Mouse (Mus musculus) heart, postnatal 10 days (tissue): ENCODE measurements around the gene Pdk2. TPM values are rescaled to one million over a fixed set of nuclear protein-coding genes. Genes with fewer than 3 reads are reported as not detected.

ENCODE experiments used
- DNase-seq, 2 experiments: peaks; one replicate each; pipeline ENCODE4 v3.0.0; 2021
- intact Hi-C: fragments of 180-260 bp; cut with DNase I; formaldehyde crosslinking; loops from one replicate; pipeline ENCODE4 v1.15.1; 2025
- total RNA-seq, 2 experiments: library from RNA; stranded (reverse); gene quantifications; 2 replicates each; pipeline ENCODE4 v1.2.3; 2021

Gene Pdk2
- 100 to 1,000 TPM; 261 to 278 TPM for total RNA-seq

DNA sequence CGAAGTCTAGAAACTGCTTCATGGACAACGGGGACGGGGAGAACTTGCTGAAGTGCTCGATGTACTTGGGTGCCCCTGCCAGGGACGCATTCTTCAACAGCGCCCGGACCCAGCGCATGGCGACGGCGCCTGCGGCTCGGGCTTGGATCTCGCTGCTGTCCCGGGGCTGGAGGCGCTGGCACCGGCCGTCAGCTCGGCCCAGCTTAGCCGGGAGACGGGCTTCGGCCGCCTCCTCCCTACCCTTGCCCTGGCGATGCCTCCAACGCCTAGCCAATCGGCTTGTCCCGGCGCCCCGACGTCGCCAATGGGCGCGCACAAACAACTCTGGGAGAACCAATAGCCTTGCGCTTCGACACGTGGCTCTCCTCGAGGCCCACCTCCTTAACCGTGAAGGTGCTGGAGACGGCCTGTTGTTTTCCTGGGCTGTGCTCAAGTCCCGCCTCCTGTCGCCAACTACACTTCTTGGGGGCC is at the start of gene Pdk2:
Gene Pdk2 (minus strand): TSS at position 216 of the 471 bp plus-strand sequence.
- intact Hi-C loops = loop anchor here (5.0 to 10.0 kb wide), 2 partner anchors 64 to 214 kb away; partner anchors contain the start of gene Sgca
- DNase-seq = peak; percentile 97 to 98

- intact Hi-C loops = no loop called here
- peak; percentile 34 to 46 for DNase-seq
These were observed 48.0 kb upstream of the Pdk2 start for GRCm38 (mm10) chr11:95088857-95089779.

GRCm38 (mm10) chr11:95088286-95088685 is 47.1 kb upstream of the Pdk2 start:
- no peak for DNase-seq
- intact Hi-C loops = no loop called here

DNA sequence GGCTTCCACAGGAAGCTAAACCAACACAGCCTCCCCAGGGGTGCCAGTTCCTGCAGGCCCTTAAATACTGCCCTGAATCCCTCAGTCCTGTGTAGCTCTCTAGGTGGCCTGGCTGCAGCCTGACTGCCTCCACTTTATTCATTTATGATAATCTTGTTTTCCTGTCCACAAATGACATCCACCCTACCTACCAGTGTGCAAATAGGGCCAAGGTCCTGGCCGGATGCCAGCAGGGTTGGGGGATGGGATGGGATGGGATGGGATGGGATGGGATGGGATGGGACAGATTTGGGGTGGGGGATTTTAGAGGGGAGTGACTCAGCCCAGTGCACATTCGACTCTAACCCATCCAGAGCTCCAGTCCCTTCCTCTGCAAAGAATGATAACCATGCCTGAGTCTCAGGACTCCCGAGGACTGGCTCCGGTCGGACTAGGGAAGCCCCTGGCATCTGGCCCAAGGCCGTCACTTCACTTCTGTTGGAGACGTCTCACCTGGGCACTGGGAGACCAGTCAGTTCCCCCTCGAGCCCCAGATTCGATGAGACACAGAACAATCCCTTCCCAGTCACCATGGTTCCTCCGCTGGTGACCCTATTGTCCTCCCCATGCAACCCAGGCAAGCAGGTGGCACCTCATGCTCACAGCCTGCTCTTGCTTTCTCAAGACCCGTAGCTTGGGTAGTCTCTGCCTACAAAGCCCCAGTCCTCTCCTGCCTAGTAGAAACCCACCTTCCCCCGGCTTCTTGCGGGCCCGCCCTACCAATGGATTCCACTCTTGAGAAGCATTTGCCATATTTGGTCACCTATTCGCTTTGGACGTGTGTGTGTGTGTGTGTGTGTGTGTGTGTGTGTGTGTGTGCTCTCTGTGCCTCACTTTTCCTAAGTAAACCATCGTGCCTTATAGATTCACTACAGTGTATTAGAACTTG is 46.4 kb upstream of the Pdk2 start:
- no peak for DNase-seq
- intact Hi-C loops = no loop called here

GRCm38 (mm10) chr11:95086229-95086628 is 45.1 kb upstream of the Pdk2 start:
- no peak for DNase-seq
- intact Hi-C loops = no loop called here

- intact Hi-C loops = no loop called here
- DNase-seq = no peak
These were observed 44.6 kb upstream of the Pdk2 start for GRCm38 (mm10) chr11:95085710-95086109.

GRCm38 (mm10) chr11:95084811-95085382 is 43.7 kb upstream of the Pdk2 start:
- no peak for DNase-seq
- intact Hi-C loops = no loop called here

DNA sequence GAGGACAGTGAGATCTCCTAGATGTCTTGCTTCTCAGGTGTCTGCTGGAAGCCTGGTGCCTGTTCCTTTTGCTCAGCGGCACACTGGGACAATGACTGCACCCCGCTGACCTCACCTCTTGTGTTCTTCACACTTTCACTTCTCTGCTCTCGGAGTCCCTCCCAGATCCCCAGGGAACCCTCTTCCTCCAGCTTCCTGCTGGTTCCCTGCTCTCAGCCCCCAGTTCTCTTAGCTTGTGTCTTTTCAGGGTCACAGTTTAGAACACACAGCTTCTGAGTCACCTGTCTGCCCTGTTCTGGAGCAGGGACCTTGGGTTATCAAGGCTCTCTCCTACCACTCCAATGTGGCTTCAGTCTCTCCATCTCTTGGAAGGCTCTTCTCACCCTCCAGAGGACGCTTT is 43.0 kb upstream of the Pdk2 start:
- DNase-seq = no peak
- intact Hi-C loops = no loop called here

GRCm38 (mm10) chr11:95082896-95083295 is 41.7 kb upstream of the Pdk2 start:
- DNase-seq = no peak
- intact Hi-C loops = no loop called here

- intact Hi-C loops = no loop called here
- no peak for DNase-seq
These were observed 39.6 kb upstream of the Pdk2 start for GRCm38 (mm10) chr11:95080783-95081182.

- intact Hi-C loops = no loop called here
- no peak for DNase-seq
These were observed 38.2 kb upstream of the Pdk2 start for GRCm38 (mm10) chr11:95079256-95079875.

DNA sequence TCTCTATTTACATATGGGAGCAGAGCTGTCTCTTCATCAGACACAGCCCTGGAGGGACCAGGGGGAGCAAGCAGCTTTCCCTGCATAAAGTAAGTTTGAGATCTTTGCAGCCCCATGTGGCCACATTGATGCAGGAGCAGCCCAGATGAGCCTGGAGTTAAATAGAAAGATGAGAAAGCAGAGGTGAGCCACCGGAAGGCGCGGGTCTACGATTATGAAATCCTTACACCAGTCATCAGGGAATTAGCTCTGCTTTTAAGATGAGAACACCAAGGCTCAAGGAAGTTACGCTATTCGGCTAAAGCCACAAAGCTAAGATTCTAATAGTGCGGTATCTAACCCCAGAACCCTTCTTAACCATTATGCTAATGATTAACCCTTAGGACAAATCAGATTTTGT is 36.8 kb upstream of the Pdk2 start:
- intact Hi-C loops = no loop called here

GRCm38 (mm10) chr11:95076536-95077111 is 35.5 kb upstream of the Pdk2 start, which contains the start of gene Itga3:
TSS of gene Itga3 (minus strand) at chr11:95076801.
- intact Hi-C loops = loop anchor here (1.0 kb wide), 1 partner anchor 29 kb away; no protein-coding TSS in a partner anchor

More for the DNA sequence above, 36.8 kb upstream of the Pdk2 start:
- DNase-seq = no peak

GRCm38 (mm10) chr11:95076041-95076535 is 34.9 kb upstream of the Pdk2 start:
- intact Hi-C loops = loop anchor here (1.0 kb wide), 1 partner anchor 29 kb away; no protein-coding TSS in a partner anchor
- peak in 1 of 2 experiments; percentile 67 for DNase-seq

More at GRCm38 (mm10) chr11:95076536-95077111, 35.5 kb upstream of the Pdk2 start, which contains the start of gene Itga3:
- DNase-seq = peak; percentile 77 to 79

DNA sequence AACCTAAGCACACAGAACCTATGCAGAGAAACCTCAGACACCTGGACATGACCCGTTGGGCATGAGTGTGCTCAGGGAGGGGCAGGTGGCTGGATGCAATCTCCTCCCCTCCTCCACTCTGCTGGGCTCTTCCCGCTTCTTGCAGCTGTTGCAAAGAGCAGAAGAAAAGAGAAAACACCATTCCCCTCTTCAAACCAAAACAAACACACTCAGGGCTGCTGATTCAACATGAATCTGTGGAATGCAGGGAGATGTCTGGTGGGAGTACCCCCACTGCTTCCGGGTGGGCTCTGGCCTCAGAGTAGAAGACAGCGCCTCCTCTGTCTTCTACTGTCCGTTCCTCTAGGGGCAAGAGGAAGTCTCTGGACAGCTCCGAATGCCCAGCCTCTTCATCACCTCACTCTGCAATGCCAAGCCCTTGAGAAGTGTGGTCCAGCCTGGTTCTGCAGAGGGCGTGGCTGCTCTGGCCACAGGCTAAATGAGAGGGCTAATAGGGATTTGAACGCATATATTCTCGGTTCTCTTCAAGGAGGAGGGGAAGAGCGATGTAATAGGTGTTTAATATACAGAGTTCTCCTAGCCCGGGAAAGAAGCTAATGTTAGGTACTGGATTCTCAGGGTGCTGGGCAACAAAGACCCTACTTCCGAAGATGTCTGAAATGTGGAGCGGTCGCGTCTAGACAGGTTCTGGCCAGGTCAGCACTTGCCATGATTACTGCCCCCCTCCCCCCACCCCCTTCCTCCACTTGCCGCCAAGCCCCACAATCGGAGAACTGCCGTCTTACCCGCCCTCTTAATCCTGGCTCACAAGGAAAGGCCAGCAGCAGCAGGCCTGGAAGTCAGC is 34.3 kb upstream of the Pdk2 start:
- intact Hi-C loops = loop anchor here (1.0 to 2.0 kb wide), 2 partner anchors 29 to 30 kb away; no protein-coding TSS in a partner anchor
- no peak for DNase-seq

- intact Hi-C loops = loop anchor here (2.0 kb wide), 1 partner anchor 28 kb away; no protein-coding TSS in a partner anchor
These were observed 33.5 kb upstream of the Pdk2 start for GRCm38 (mm10) chr11:95074694-95075093.

DNA sequence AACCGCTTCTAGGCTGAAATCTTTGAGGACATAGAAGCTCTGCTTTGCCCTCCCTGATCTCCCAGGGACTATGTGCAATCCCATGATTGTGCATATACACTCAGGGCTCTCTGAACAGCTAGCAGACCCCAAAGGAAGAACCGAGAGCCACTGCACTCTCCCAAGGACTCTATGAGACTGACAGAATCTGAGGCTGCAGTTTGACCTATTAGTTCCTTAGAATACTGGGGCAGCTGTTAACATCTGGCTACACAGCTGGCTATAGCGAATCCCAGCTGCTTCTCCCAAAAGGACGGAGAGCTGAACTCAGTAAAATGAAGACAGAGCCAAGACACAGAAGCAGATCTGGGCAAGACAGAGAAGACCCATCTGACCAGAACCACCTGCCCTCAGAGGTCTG is 32.7 kb upstream of the Pdk2 start:
- intact Hi-C loops = loop anchor here (2.0 kb wide), 1 partner anchor 27 kb away; no protein-coding TSS in a partner anchor
- peak; percentile 66 to 67 for DNase-seq

More at GRCm38 (mm10) chr11:95074694-95075093, 33.5 kb upstream of the Pdk2 start:
- no peak for DNase-seq

GRCm38 (mm10) chr11:95072804-95073203 is 31.6 kb upstream of the Pdk2 start:
- DNase-seq = peak in 1 of 2 experiments; percentile 53
- intact Hi-C loops = no loop called here
